Mouse (Mus musculus): Measurements from ENCODE around the gene Dlg2. TPM values are rescaled to one million over a fixed set of nuclear protein-coding genes. Genes with fewer than 3 reads are reported as not detected.

Dlg2 gene
- polyA plus RNA-seq, 1 experiment from 2014 or later: 15.5 TPM

DNA sequence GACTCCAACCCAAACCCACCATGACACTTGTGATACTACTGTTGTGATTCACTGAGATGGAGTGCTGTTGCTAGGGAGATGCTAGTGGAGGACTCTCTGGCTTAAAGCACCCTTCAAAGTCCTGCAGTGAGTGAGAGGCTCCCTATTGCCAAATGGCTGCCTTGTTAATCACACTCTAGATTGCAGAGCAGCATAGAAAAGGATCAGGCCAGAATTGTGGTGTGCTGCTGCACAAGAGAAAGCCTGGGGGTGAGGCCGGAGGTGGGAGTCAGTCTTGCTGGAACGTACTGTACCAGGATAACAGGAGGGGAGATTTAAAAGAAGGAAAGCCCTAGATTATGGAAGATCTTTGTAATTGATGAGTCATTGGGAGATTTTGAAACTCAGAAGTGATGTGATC lies 1094.5 kb downstream of the Dlg2 start:
- Histone ChIP-seq H3K4me3 (no peak overlapping the region), H3K4me2 (no peak overlapping the region), H3K9me3 (no peaks in the 10 kb centered on the region), H3K27ac (no peak overlapping the region), H3K4me1 (no peaks in the 10 kb centered on the region), H3K27me3 (no peaks in the 10 kb centered on the region), H3K36me3 (no peaks in the 10 kb centered on the region), H3K9ac (no peak overlapping the region)
- ATAC-seq (ENCODE audit: insufficient number of reproducible peaks, insufficient read depth, low FRiP score, low TSS enrichment, low read depth): no peak
- 89% methylated on average over 2 of the region's 2 CpGs for WGBS

DNA sequence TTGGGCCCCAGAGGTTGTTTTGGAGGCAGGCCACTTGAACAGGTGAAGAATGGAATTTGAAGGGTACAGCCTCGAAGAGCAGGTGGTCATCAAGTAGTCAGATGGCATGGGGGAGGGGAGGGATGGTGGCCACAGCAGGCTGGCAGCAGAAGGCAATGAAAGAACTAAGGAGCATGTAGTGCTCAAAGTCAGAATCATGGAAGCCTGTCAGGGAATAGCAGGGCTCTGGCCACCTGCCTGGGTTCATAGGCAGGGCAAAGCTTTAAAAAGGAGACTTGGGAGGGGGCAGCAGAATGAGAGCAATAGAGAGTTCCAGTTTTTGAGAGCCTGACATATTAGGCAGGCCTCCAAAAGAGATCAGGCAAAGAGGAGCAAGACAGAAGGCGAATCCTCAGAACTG lies 1096.2 kb downstream of the Dlg2 start:
- Histone ChIP-seq H3K36me3 (no peaks in the 10 kb centered on the region), H3K4me3 (no peak overlapping the region), H3K4me1 (no peaks in the 10 kb centered on the region), H3K9ac (no peak overlapping the region), H3K9me3 (no peaks in the 10 kb centered on the region), H3K27ac (no peak overlapping the region), H3K27me3 (no peaks in the 10 kb centered on the region), H3K4me2 (no peak overlapping the region)
- no peak for ATAC-seq (ENCODE audit: insufficient number of reproducible peaks, insufficient read depth, low FRiP score, low TSS enrichment, low read depth)
- 58% methylated on average over 2 of the region's 2 CpGs for WGBS

DNA sequence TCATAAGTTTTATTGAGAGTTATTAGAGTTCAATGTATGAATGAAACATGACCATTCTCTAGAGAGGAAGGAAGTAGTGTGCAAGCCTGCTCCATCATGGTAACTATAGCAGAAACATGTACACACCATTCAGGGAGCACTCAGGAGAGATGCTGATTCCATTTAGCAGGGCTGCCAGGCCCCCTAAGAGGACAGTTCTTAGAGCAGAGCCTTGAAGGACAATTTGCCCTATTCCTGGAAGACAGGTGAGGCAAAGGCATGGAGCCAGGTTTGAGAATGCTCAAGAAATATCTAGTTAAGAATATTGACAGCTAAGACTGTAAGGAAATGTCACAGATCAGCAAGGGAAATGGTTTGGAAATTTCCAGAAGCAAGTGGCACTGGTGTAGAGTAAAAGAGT lies 1096.8 kb downstream of the Dlg2 start:
- H3K9me3 ChIP-seq: no peaks in the 10 kb centered on the region
- no peak overlapping the region for H3K27ac ChIP-seq
- H3K4me3 ChIP-seq: no peak overlapping the region
- H3K36me3 ChIP-seq: no peaks in the 10 kb centered on the region
- no peak overlapping the region for H3K4me2 ChIP-seq
- ATAC-seq (ENCODE audit: insufficient number of reproducible peaks, insufficient read depth, low FRiP score, low TSS enrichment, low read depth): no peak
- H3K27me3 ChIP-seq: no peaks in the 10 kb centered on the region
- no peak overlapping the region for H3K9ac ChIP-seq
- no peaks in the 10 kb centered on the region for H3K4me1 ChIP-seq

DNA sequence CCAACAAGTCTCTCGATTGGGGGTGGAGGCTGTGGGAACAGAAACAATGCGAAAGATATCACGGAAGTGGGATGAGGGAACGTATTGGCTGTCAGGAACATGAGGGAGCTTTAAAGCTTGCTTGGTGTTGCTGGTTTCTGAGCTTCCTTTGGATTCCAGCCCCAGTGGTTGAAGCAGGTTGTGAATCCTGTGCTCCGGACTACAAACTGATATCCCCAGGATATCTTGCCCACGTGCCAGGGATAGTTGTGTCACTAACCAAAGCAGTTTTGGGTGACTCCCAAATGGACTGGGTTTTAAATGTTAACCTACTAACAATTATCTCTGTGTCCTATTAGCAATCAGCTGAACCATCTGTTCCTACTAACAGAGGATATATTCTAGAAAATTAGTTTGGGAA lies 1099.7 kb downstream of the Dlg2 start:
- no peak overlapping the region for H3K4me2 ChIP-seq
- no peaks in the 10 kb centered on the region for H3K27me3 ChIP-seq
- H3K9ac ChIP-seq: no peak overlapping the region
- H3K4me1 ChIP-seq: no peaks in the 10 kb centered on the region
- no peaks in the 10 kb centered on the region for H3K36me3 ChIP-seq
- H3K9me3 ChIP-seq: no peaks in the 10 kb centered on the region
- H3K27ac ChIP-seq: no peak overlapping the region
- H3K4me3 ChIP-seq: no peak overlapping the region
- WGBS: 84% methylated on average over 6 of the region's 6 CpGs
- ATAC-seq (ENCODE audit: insufficient number of reproducible peaks, insufficient read depth, low FRiP score, low TSS enrichment, low read depth): no peak

DNA sequence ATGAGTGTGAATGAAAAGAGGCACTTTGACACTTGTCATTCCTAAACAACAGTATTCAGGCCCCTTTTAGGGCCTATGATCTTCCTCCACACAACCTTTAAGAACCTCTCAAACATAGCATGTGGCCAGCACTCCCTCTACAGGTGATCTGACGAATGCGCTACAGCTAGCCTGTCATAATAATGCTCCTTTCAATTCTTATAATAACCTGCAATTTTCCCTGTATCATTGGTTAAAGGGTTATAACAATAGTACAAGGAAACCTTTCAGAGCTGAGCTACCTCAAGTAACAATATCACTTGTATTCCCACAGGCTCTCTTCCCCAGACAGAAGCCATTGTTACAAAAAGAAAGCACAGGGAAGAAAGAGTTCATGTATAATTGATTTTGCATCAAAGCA lies 1105.7 kb downstream of the Dlg2 start:
- ATAC-seq (ENCODE audit: insufficient number of reproducible peaks, insufficient read depth, low FRiP score, low TSS enrichment, low read depth): no peak
- 64% methylated on average over 2 of the region's 2 CpGs for WGBS
- Histone ChIP-seq H3K27me3 (no peaks in the 10 kb centered on the region), H3K4me1 (no peaks in the 10 kb centered on the region), H3K9ac (no peak overlapping the region), H3K36me3 (no peaks in the 10 kb centered on the region), H3K27ac (no peak overlapping the region), H3K4me3 (no peak overlapping the region), H3K9me3 (no peaks in the 10 kb centered on the region), H3K4me2 (no peak overlapping the region)

DNA sequence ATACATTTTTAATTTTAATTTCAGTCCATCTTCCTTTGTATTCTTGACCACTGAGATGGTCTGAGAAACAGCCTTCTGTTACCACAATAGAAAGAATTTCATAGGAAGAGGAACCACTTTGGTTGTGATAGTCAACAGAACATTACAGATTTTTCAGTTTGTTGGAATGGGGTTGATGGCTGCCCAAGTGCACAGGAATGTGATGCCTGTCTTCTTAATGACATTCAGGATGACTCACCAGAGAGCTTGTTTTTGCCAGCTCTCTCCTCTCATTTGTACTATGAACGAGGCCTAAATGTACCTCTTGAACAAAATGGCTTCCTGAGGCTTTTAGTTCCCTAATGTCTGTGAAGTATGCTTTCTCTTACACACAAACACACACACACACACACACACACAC lies 1107.1 kb downstream of the Dlg2 start:
- ATAC-seq (ENCODE audit: insufficient number of reproducible peaks, insufficient read depth, low FRiP score, low TSS enrichment, low read depth): no peak
- Histone ChIP-seq H3K9ac (no peak overlapping the region), H3K27me3 (no peaks in the 10 kb centered on the region), H3K4me2 (no peak overlapping the region), H3K36me3 (no peaks in the 10 kb centered on the region), H3K9me3 (no peaks in the 10 kb centered on the region), H3K27ac (no peak overlapping the region), H3K4me1 (no peaks in the 10 kb centered on the region), H3K4me3 (no peak overlapping the region)
- WGBS: 68% methylated on average over 1 of the region's 1 CpGs

DNA sequence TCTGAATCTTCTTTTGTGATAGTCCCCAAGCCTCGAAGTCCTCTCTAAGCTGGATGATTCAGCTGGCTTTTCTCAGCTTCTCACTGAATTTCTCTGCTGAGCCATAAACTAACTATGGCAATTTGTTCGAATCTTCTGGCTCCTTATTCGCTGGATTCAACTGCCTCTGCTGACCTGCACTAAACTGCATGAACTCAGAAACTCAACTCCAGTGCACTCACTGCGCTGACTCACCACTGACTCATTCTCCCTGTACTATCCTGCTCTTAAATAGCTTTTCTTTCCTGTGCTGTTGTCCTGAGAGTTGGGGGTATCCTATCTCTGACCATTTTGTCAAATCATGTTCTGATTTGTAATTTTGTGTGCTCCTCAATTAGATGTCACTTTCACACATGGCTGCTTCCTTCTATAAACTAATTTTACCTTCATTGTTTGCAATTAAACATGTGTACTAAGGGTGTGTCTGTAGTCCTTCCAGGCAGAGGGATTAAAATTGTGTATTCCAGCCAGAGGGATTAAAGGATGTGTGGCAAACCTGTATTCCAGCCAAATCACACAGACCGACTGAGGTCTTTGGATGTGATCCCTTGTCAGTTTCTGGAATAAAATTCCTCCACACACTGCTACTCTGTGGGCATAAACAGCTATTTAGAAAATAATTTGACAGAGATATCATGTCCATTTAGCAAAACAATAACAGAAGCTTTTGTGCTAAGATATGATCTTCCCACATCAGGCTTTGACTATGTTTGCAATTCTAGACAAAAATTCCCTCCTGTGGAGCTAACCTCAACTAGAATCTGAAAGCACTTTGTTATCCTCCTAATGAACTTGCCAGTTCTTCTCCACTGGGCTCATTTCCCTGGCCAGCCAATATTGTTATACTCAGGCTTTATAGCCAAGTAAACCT lies 1115.0 kb downstream of the Dlg2 start:
- 79% methylated on average over 5 of the region's 5 CpGs for WGBS

DNA sequence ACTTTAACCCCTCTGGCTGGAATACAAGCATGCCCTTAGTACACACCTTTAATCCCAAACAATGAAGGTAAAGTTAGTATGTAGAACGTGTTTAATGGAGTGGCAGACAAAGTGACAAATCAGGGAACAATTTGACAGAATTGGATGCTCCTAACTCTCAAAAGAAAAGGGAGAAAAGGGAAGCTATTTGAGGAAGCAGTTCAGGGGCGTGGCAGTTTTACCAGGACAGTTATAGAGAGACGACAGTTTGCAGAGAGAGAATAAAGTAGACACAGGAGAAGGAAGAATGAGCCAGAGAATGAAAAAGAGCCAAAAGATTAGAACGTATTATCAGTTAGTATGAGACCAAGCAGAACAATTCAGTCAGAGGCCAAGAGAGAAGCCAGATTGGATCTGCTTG lies 1122.1 kb downstream of the Dlg2 start:
- no peak overlapping the region for H3K4me3 ChIP-seq
- no peak overlapping the region for H3K27ac ChIP-seq
- no peaks in the 10 kb centered on the region for H3K4me1 ChIP-seq
- H3K9me3 ChIP-seq: no peaks in the 10 kb centered on the region
- H3K9ac ChIP-seq: no peak overlapping the region
- no peaks in the 10 kb centered on the region for H3K36me3 ChIP-seq
- 64% methylated on average over 4 of the region's 4 CpGs for WGBS
- no peak overlapping the region for H3K4me2 ChIP-seq
- ATAC-seq (ENCODE audit: insufficient number of reproducible peaks, insufficient read depth, low FRiP score, low TSS enrichment, low read depth): no peak
- no peaks in the 10 kb centered on the region for H3K27me3 ChIP-seq

More for the DNA sequence above, 1115.0 kb downstream of the Dlg2 start:
- no peaks in the 10 kb centered on the region for H3K4me1 ChIP-seq
- H3K4me2 ChIP-seq: no peak overlapping the region
- no peak for ATAC-seq (ENCODE audit: insufficient number of reproducible peaks, insufficient read depth, low FRiP score, low TSS enrichment, low read depth)
- H3K9ac ChIP-seq: no peak overlapping the region
- no peaks in the 10 kb centered on the region for H3K27me3 ChIP-seq
- no peaks in the 10 kb centered on the region for H3K9me3 ChIP-seq
- H3K27ac ChIP-seq: no peak overlapping the region
- H3K4me3 ChIP-seq: no peak overlapping the region
- H3K36me3 ChIP-seq: no peaks in the 10 kb centered on the region

DNA sequence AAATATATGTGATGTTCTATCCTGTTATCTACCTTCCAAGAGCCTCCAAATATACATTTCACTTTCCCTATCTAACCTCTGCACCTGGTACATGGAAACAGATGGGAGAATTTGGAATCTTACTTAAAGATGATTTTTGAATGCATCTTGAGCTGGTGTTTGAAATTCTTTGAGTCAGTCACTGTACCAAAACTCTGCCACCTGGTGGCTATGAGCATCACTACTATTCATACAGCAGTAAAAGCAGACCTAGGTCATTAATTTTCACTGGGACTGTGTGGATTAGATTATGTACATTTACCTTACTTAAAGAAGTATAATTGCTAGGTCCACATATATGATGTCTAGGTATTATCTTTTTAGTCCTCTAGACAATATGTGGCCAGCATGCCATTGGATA lies 1124.8 kb downstream of the Dlg2 start:
- no peak overlapping the region for H3K9ac ChIP-seq
- ATAC-seq (ENCODE audit: insufficient number of reproducible peaks, insufficient read depth, low FRiP score, low TSS enrichment, low read depth): no peak
- no peaks in the 10 kb centered on the region for H3K27me3 ChIP-seq

DNA sequence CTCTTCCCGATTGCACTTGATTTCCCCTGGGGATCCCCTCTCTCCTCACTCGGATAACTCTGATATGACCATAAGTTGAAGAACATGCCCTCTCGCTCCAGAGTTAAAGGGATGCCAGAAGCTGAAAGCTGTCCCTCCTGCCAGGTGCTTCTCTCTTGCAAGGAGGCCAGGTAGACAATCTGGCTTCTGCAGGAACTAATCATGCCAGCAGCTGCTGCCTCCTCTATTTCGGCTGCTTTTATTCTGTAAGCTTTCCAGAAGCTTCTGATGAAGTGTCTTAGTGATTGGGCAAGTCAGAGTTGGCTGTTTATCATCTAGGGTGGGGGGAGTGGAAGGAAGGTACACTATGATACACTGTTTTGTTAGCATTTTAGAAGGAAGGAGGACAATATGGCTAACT lies 1127.1 kb downstream of the Dlg2 start:
- Histone ChIP-seq H3K27me3 (no peaks in the 10 kb centered on the region), H3K9me3 (no peaks in the 10 kb centered on the region), H3K4me3 (no peak overlapping the region), H3K27ac (no peak overlapping the region), H3K9ac (no peak overlapping the region), H3K4me1 (no peaks in the 10 kb centered on the region), H3K36me3 (no peaks in the 10 kb centered on the region), H3K4me2 (no peak overlapping the region)
- 62% methylated on average over 4 of the region's 4 CpGs for WGBS
- ATAC-seq (ENCODE audit: insufficient number of reproducible peaks, insufficient read depth, low FRiP score, low TSS enrichment, low read depth): no peak

More for the DNA sequence above, 1124.8 kb downstream of the Dlg2 start:
- Histone ChIP-seq H3K36me3 (no peaks in the 10 kb centered on the region), H3K4me2 (no peak overlapping the region), H3K27ac (no peak overlapping the region), H3K4me1 (no peaks in the 10 kb centered on the region), H3K4me3 (no peak overlapping the region), H3K9me3 (no peaks in the 10 kb centered on the region)

DNA sequence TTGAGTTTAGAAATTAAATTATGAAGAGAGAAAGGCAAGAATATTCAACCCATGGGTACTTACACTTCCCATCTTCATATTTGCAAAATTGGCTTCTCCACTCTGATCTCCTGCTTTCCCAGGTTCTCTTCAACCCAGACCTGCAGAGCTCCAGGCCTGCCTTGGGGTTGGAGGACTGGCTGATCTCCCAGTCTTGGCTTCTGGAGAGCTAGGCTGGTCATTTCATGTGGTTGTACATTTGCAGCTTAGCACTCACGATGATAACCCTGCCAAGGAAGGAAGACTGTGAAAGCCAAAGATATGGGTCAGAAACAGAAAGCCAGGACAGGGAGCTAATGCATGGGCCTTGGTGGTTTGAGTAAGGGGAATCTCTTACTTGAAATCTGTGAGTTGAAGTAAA lies 1176.6 kb downstream of the Dlg2 start:
- Histone ChIP-seq H3K4me2 (no peak overlapping the region), H3K27me3 (no peaks in the 10 kb centered on the region), H3K4me3 (no peak overlapping the region), H3K9ac (no peak overlapping the region), H3K4me1 (no peaks in the 10 kb centered on the region), H3K9me3 (no peaks in the 10 kb centered on the region), H3K36me3 (no peaks in the 10 kb centered on the region), H3K27ac (no peak overlapping the region)
- ATAC-seq (ENCODE audit: insufficient number of reproducible peaks, insufficient read depth, low FRiP score, low TSS enrichment, low read depth): no peak
- 84% methylated on average over 1 of the region's 1 CpGs for WGBS

DNA sequence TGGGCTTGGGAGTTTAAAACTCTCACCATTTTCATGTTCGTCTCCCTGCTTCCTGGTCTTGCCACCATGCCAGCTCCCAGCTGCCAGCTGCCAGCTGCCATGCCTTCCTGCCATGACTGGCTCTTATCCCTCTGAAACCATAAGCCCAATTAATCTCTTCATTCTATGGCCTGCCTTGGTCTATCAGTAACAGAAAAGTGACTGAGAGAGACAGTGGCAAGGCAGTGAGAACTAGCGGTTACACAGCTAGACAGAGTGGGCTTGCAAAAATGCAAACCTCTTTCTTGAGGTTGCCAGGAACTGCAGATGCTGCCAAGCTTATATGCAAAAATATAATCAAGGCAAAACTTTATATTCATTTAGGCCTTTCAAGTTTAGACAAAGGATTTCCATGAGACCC lies 1183.0 kb downstream of the Dlg2 start:
- H3K27me3 ChIP-seq: no peaks in the 10 kb centered on the region
- H3K27ac ChIP-seq: no peak overlapping the region
- no peaks in the 10 kb centered on the region for H3K4me1 ChIP-seq
- H3K9ac ChIP-seq: no peak overlapping the region
- no peaks in the 10 kb centered on the region for H3K9me3 ChIP-seq
- 74% methylated on average over 2 of the region's 2 CpGs for WGBS
- no peak overlapping the region for H3K4me3 ChIP-seq
- ATAC-seq (ENCODE audit: insufficient number of reproducible peaks, insufficient read depth, low FRiP score, low TSS enrichment, low read depth): no peak
- H3K36me3 ChIP-seq: no peaks in the 10 kb centered on the region
- no peak overlapping the region for H3K4me2 ChIP-seq

Measured in embryonic facial prominence, embryonic 13.5 days (tissue).